Mouse (Mus musculus) c-Kit-negative CD71-positive TER-119-positive erythroid progenitor cells, embryonic 14.5 days (primary cell): ENCODE results near the gene Tfip11.

Experiments
- DNase-seq: peaks from one replicate; pipeline ENCODE4 v3.0.0-alpha.2; 2013; ENCODE audit warnings: low read depth, low spot score

The Tfip11 gene

GRCm38 (mm10) chr5:112325546-112326445, at the start of gene Tfip11:
Tfip11 (plus strand) TSS chr5:112326358.
- peak; percentile 83 for DNase-seq

GRCm38 (mm10) chr5:112276907-112277348, 49.2 kb upstream of the Tfip11 start:
- DNase-seq: no peak

- DNase-seq: no peak
These were observed 48.2 kb upstream of the Tfip11 start for GRCm38 (mm10) chr5:112277906-112278470.

GRCm38 (mm10) chr5:112279181-112280021, 46.8 kb upstream of the Tfip11 start:
- DNase-seq: no peak

GRCm38 (mm10) chr5:112280151-112280550, 46.0 kb upstream of the Tfip11 start:
- DNase-seq: no peak

- DNase-seq: no peak
These were observed 45.1 kb upstream of the Tfip11 start for GRCm38 (mm10) chr5:112280863-112281660.

GRCm38 (mm10) chr5:112281676-112282075, 44.5 kb upstream of the Tfip11 start:
- DNase-seq: no peak

- no peak for DNase-seq
These were observed 43.9 kb upstream of the Tfip11 start for GRCm38 (mm10) chr5:112282123-112282779.

GRCm38 (mm10) chr5:112282780-112283482, 43.2 kb upstream of the Tfip11 start:
- DNase-seq: no peak

GRCm38 (mm10) chr5:112283543-112284202, 42.5 kb upstream of the Tfip11 start:
- DNase-seq: no peak

- DNase-seq: no peak
These were observed 42.0 kb upstream of the Tfip11 start for GRCm38 (mm10) chr5:112284203-112284582.

- no peak for DNase-seq
These were observed 40.5 kb upstream of the Tfip11 start for GRCm38 (mm10) chr5:112285548-112286085.

GRCm38 (mm10) chr5:112286608-112286983, 39.6 kb upstream of the Tfip11 start:
- no peak for DNase-seq

- no peak for DNase-seq
These were observed 39.0 kb upstream of the Tfip11 start for GRCm38 (mm10) chr5:112286984-112287641.

GRCm38 (mm10) chr5:112287652-112288051, 38.5 kb upstream of the Tfip11 start:
- no peak for DNase-seq

GRCm38 (mm10) chr5:112288193-112289141, 37.7 kb upstream of the Tfip11 start:
- no peak for DNase-seq

GRCm38 (mm10) chr5:112289236-112289635, 36.9 kb upstream of the Tfip11 start:
- no peak for DNase-seq
